Mouse (Mus musculus) liver, embryonic 11.5 days (tissue): ENCODE results near the gene Notch4. TPM values are rescaled to one million over a fixed set of nuclear protein-coding genes. Genes with fewer than 3 reads are reported as not detected.

Source experiments
- ATAC-seq: fragments of 200-750 bp; cut with Nextera tagmentation; replicated peaks from 2 replicates; pipeline ENCODE4 v1.8.0; 2017; ENCODE audit warnings: moderate number of reproducible peaks, mild to moderate bottlenecking, moderate TSS enrichment, moderate library complexity; ENCODE audit not compliant: low FRiP score
- DNase-seq: peaks from one replicate; pipeline ENCODE4 v3.0.0-alpha.2; 2017; ENCODE audit warnings: low spot score
- H3K27ac ChIP-seq: fragments of 300-500 bp; sonication (generic); 2 replicates; pipeline ENCODE4 v1.5.1; 2014; ENCODE audit warnings: mild to moderate bottlenecking, low read depth, low read length, control low read depth
- H3K27me3 ChIP-seq: fragments of 300-500 bp; sonication (generic); replicated peaks from 2 replicates; pipeline ENCODE4 v1.6.1; 2014; ENCODE audit warnings: low read length, mixed read lengths; ENCODE audit not compliant: control insufficient read depth, insufficient read depth
- H3K36me3 ChIP-seq: fragments of 300-500 bp; sonication (generic); 2 replicates; pipeline ENCODE4 v1.6.1; 2014; ENCODE audit warnings: mild to moderate bottlenecking, low read length, moderate library complexity, mixed read lengths; ENCODE audit not compliant: control insufficient read depth, insufficient read depth
- H3K4me1 ChIP-seq: fragments of 300-500 bp; sonication (generic); replicated peaks from 2 replicates; pipeline ENCODE4 v1.6.1; 2014; ENCODE audit warnings: low read length, mixed read lengths; ENCODE audit not compliant: control insufficient read depth, insufficient read depth
- H3K4me2 ChIP-seq: fragments of 300-500 bp; sonication (generic); 2 replicates; pipeline ENCODE4 v1.6.1; 2014; ENCODE audit warnings: mild to moderate bottlenecking, control low read depth, moderate library complexity
- H3K4me3 ChIP-seq: fragments of 300-500 bp; sonication (generic); 2 replicates; pipeline ENCODE4 v1.5.1; 2014; ENCODE audit warnings: low read depth, low read length, control low read depth
- H3K9ac ChIP-seq: fragments of 300-500 bp; sonication (generic); 2 replicates; pipeline ENCODE4 v1.6.1; 2014; ENCODE audit warnings: low read depth, low read length, control low read depth
- H3K9me3 ChIP-seq: fragments of 300-500 bp; sonication (generic); 2 replicates; pipeline ENCODE4 v1.6.1; 2016; ENCODE audit warnings: low read length, inconsistent platforms, mixed read lengths; ENCODE audit not compliant: control insufficient read depth
- WGBS: fragments of 180-500 bp; shearing (Covaris S2); extraction: QIAGEN DNeasy Blood & Tissue Kit; methylation state at CpG from one replicate; pipeline ENCODE4 v1.1.7; 2014; 5-methylcytosine and 5-hydroxymethylcytosine counted together
- polyA plus RNA-seq: library from polyadenylated mRNA; unstranded; fragments of >200 nt; fragmentation: Nextera tagmentation; extraction: Ambion mirVana; gene quantifications from 2 replicates; pipeline ENCODE4 v1.2.1, GENCODE M21; 2014

Gene Notch4
- polyA plus RNA-seq, 1 experiment from 2014 or later, result 4.1 TPM

- Histone ChIP-seq H3K27ac (peak overlapping the region; percentile 95), H3K27me3 (no peaks in the 10 kb centered on the region), H3K4me1 (peaks cover 65% of the 10 kb centered on the region), H3K9ac (peak overlapping the region; percentile 96), H3K4me3 (peak overlapping the region; percentile 91), H3K4me2 (peak overlapping the region; percentile 100), H3K9me3 (no peaks in the 10 kb centered on the region), H3K36me3 (peaks cover 4% of the 10 kb centered on the region; the same call in 1 of the 2 replicates)
- ATAC-seq (no peak), DNase-seq (no peak)
- WGBS, result 2% methylated on average over 30 of the region's 32 CpGs
Observed at GRCm38 (mm10) chr17:34592581-34593549, 28.8 kb downstream of the Notch4 start.

GRCm38 (mm10) chr17:34593752-34594525, 29.9 kb downstream of the Notch4 start:
- WGBS, result 63% methylated on average over 34 of the region's 34 CpGs
- peak overlapping the region; percentile 100 for H3K4me2 ChIP-seq
- ATAC-seq, result no peak
- H3K36me3 ChIP-seq, result peaks cover 4% of the 10 kb centered on the region; the same call in 1 of the 2 replicates
- no peaks in the 10 kb centered on the region for H3K9me3 ChIP-seq
- H3K9ac ChIP-seq, result peak overlapping the region; percentile 96; the same call in 1 of the 2 replicates
- peaks cover 64% of the 10 kb centered on the region for H3K4me1 ChIP-seq
- no peaks in the 10 kb centered on the region for H3K27me3 ChIP-seq
- peak overlapping the region; percentile 91 for H3K4me3 ChIP-seq
- no peak for DNase-seq
- H3K27ac ChIP-seq, result no peak overlapping the region; the same call in 1 of the 2 replicates

DNA sequence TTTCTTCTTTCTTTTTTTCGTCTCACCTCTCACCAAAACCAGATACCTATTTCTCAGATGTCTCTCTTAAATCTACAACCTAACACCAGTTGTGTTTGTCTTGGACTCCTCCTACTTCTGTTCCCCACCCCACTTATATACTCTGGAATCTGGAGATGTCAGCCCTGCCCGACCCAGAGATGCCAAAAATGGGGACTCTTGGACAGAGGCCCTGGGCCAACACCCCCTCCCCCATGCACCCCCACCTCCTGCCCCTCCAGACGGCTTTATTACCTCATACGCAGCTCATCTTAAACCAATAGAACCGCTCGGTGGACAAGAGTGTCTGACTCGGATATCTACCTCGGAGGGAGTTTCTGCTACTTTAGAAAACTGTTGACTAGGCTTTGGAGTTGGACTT, 32.0 kb downstream of the Notch4 start:
- H3K9ac ChIP-seq, result no peak overlapping the region
- ATAC-seq (no peak), DNase-seq (no peak)
- no peaks in the 10 kb centered on the region for H3K27me3 ChIP-seq
- H3K4me2 ChIP-seq, result no peak overlapping the region
- peaks cover 46% of the 10 kb centered on the region for H3K4me1 ChIP-seq
- WGBS, result 77% methylated on average over 8 of the region's 8 CpGs
- no peaks in the 10 kb centered on the region for H3K9me3 ChIP-seq
- no peak overlapping the region for H3K27ac ChIP-seq
- peaks cover 11% of the 10 kb centered on the region for H3K36me3 ChIP-seq
- H3K4me3 ChIP-seq, result no peak overlapping the region

DNA sequence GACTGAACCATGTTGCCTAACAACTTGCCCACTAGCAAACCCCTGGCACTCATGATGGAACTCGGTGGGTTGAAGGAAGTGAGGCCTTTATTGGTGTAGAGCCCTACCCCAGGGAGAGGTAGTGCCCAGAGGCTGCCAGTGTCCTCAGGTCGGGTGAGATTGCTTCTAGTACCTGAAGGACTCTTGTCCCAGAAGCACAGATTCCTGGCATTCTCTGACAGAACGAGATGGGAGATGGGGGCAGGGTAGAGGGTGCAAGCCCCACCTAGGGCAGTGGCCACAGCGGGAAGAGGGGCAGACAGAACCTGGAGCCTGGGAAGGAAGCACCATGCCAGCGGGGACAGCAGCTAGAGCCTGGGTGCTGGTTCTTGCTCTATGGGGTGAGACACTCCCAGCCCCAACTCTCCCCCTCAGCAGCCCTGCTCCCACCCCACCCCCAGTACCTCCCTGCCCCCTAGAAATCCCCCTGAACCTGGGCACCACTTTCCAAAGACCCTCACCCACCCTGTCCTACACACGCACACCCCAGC, 33.6 kb downstream of the Notch4 start, which contains the start of gene Ager:
Ager (plus strand) TSS at position 297 of the 530 bp plus-strand sequence.
- Histone ChIP-seq H3K4me2 (no peak within 1 kb of the TSS; the same call in 1 of the 2 replicates), H3K27me3 (no peaks in the 10 kb centered on the region), H3K36me3 (peaks cover 15% of the 10 kb centered on the region), H3K9me3 (no peaks in the 10 kb centered on the region), H3K27ac (peak within 1 kb of the TSS; percentile 19; the same call in 1 of the 2 replicates), H3K4me3 (no peak within 1 kb of the TSS), H3K9ac (peak within 1 kb of the TSS; percentile 40), H3K4me1 (peaks cover 44% of the 10 kb centered on the region)
- ATAC-seq, result no peak
- WGBS, result 15% methylated on average over 6 of the region's 6 CpGs
- no peak for DNase-seq

DNA sequence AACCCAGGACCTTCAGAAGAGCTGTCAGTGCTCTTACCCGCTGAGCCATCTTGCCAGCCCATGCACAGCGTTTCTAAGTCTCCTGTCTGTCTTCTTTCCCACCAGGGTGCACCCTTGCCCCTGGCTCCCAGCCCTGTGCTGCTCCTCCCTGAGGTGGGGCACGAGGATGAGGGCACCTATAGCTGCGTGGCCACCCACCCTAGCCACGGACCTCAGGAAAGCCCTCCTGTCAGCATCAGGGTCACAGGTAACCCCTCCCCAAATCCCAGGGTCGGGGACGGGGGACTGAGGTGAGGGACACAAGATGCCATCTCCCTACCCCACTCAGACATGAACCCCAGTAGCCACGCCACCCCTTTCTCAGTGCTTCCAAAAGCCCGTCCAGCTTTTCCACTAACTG, 35.8 kb downstream of the Notch4 start:
- 75% methylated on average over 9 of the region's 9 CpGs for WGBS
- Histone ChIP-seq H3K4me2 (no peak overlapping the region), H3K4me1 (peaks cover 36% of the 10 kb centered on the region), H3K9ac (no peak overlapping the region), H3K9me3 (no peaks in the 10 kb centered on the region), H3K27me3 (no peaks in the 10 kb centered on the region), H3K4me3 (no peak overlapping the region), H3K27ac (no peak overlapping the region), H3K36me3 (peaks cover 14% of the 10 kb centered on the region)
- no peak for DNase-seq
- no peak for ATAC-seq

DNA sequence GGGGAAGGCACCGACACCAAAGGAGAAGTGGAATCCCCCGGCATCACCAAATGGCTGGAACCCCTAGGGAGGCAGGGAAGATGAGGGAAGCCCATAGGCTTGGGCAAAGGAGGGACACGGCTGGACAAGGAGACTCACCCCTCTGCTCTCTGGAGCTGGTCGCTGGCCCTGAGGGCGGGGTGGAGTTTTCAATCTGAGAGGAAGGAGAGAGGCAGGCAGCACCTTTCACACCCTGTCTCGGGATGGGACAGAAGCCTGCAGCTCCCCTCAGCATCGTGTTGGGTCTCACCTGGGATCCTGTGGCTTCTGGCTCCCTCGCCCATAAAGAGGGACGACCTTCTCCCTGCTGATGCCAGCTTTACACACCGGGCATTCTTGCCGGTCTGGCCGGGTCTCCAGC, 37.7 kb downstream of the Notch4 start:
- H3K9ac ChIP-seq, result peak overlapping the region; percentile 90; the same call in 1 of the 2 replicates
- H3K27me3 ChIP-seq, result no peaks in the 10 kb centered on the region
- ATAC-seq (no peak), DNase-seq (no peak)
- H3K4me1 ChIP-seq, result peaks cover 29% of the 10 kb centered on the region
- no peak overlapping the region for H3K27ac ChIP-seq
- H3K9me3 ChIP-seq, result no peaks in the 10 kb centered on the region
- H3K36me3 ChIP-seq, result peaks cover 11% of the 10 kb centered on the region
- H3K4me3 ChIP-seq, result peak overlapping the region; percentile 84
- 87% methylated on average over 12 of the region's 12 CpGs for WGBS
- H3K4me2 ChIP-seq, result peak overlapping the region; percentile 72; the same call in 1 of the 2 replicates

DNA sequence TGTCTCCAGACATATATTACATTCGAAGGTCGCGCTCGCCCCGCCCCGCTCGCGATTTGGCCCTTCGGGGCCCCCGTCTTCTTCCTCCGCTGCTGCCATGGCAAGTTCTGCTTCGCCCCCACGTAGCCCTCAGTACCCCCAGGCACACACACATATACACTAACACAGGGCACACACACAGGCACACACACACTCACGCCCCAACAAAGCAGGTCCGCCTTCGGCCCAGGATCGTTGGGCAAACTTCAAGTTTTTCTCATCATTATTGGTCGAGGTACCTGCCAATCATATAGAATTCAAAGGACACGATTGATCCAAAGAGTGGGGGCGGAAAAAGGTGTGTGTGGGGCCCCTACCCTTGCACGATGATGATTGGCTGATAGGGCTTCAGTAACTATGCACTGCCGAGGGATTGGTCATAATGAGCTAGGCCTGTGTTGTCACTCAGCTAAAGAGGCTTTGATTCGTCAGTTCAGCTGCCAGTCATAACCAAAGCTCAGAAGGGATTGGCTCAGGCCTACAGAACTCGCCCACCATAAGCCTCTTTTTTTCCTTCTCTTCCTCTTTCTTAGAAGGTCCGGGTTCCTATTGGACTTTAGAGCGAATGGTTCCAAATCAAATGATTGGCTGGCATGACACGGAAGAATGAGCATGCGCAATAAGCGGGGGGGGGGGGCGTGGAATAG, 39.5 kb downstream of the Notch4 start, which contains the start of gene Rnf5:
Rnf5 (minus strand) TSS at position 316 of the 686 bp plus-strand sequence.
- H3K27me3 ChIP-seq, result no peaks in the 10 kb centered on the region
- peak within 1 kb of the TSS; percentile 90 for H3K9ac ChIP-seq
- H3K27ac ChIP-seq, result peak within 1 kb of the TSS; percentile 95
- H3K4me1 ChIP-seq, result peaks cover 28% of the 10 kb centered on the region
- under 1% methylated on average over 30 of the region's 30 CpGs for WGBS
- peaks cover 11% of the 10 kb centered on the region for H3K36me3 ChIP-seq
- peak within 1 kb of the TSS; percentile 95 for H3K4me2 ChIP-seq
- DNase-seq (peak; percentile 85), ATAC-seq (peak; percentile 92)
- peak within 1 kb of the TSS; percentile 98 for H3K4me3 ChIP-seq
- H3K9me3 ChIP-seq, result no peaks in the 10 kb centered on the region
